Mouse (Mus musculus) spleen, adult 2 months (tissue): Measurements from ENCODE around the gene H2afy2. TPM values are rescaled to one million over a fixed set of nuclear protein-coding genes. Genes with fewer than 3 reads are reported as not detected.

Experiments
- DNase-seq, 2 experiments: peaks; one replicate each; pipeline versions ENCODE4 v3.0.0 to v3.0.0-alpha.2; 2012 to 2021; ENCODE audit warnings: low spot score in 2 of 2, low read depth in 1 of 2
- H3K27ac ChIP-seq: fragments of 200-500 bp; 2 replicates; pipeline ENCODE4 v1.5.1; 2012; ENCODE audit warnings: low read length, inconsistent platforms; ENCODE audit not compliant: insufficient read depth
- H3K27me3 ChIP-seq: fragments of 200-500 bp; 2 replicates; pipeline ENCODE4 v1.6.1; 2012; ENCODE audit warnings: mild to moderate bottlenecking, moderate library complexity, low read length, inconsistent platforms; ENCODE audit not compliant: control insufficient read depth, insufficient read depth
- H3K36me3 ChIP-seq: fragments of 200-500 bp; 2 replicates; pipeline ENCODE4 v1.6.1; 2012; ENCODE audit warnings: mild to moderate bottlenecking, low read length, inconsistent platforms; ENCODE audit not compliant: control insufficient read depth, insufficient read depth
- H3K4me1 ChIP-seq: fragments of 200-500 bp; 2 replicates; pipeline ENCODE4 v1.6.1; 2011; ENCODE audit warnings: inconsistent platforms; ENCODE audit not compliant: control insufficient read depth, insufficient read depth, insufficient read length
- H3K4me3 ChIP-seq: fragments of 200-500 bp; 2 replicates; pipeline ENCODE4 v1.5.1; 2011; ENCODE audit warnings: mild to moderate bottlenecking, inconsistent platforms; ENCODE audit not compliant: insufficient read depth, insufficient read length; ENCODE audit errors: extremely low read depth
- CTCF ChIP-seq: fragments of 200-500 bp; IDR thresholded peaks from 2 replicates; pipeline ENCODE4 v1.5.1; 2011; ENCODE audit warnings: mild to moderate bottlenecking, inconsistent platforms; ENCODE audit not compliant: insufficient read depth, insufficient read length, insufficient replicate concordance; ENCODE audit errors: extremely low read depth
- POLR2A ChIP-seq: fragments of 200-500 bp; IDR thresholded peaks from 2 replicates; pipeline ENCODE4 v1.6.1; 2011; ENCODE audit warnings: low read depth, low read length, inconsistent platforms
- WGBS: fragments of 180-500 bp; shearing (Covaris S2); methylation state at CpG from one replicate; pipeline ENCODE4 v1.1.7; 2018; 5-methylcytosine and 5-hydroxymethylcytosine counted together
- polyA plus RNA-seq: library from polyadenylated mRNA; depleted of rRNA; stranded (reverse); fragments of >200 nt; gene quantifications from 2 replicates; pipeline ENCODE4 v1.2.3, GENCODE M21; 2012; rRNA removed

H2afy2 gene
- polyA plus RNA-seq, 1 experiment: 0.78 TPM

DNA sequence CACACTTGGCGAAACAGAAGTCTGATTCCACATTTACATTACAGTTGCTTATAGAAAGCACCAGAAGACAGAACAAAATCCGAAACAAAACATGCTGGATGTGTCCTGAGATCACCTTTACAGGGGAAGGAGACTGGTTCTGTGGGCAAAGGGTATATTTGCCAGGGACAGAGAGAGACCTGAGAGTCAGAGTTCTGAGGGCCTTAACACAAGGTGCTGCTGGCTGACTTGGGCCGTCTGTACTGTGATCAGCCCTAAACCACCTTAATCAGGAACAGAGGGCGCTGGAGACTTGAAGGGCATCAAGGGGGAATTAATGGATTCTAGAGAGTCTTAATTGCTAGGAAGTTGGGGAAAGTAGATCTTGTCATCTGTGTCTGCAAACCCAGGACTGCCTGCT lies 90.4 kb downstream of the H2afy2 start:
- DNase-seq: no peak
- TF ChIP-seq CTCF: no peak
- no peak for TF ChIP-seq POLR2A
- Histone ChIP-seq H3K4me1 (peaks cover 14% of the 10 kb centered on the region), H3K27me3 (no peaks in the 10 kb centered on the region), H3K36me3 (peaks cover 18% of the 10 kb centered on the region), H3K27ac (no peak overlapping the region), H3K4me3 (no peak overlapping the region)
- WGBS: 86% methylated on average over 4 of the region's 4 CpGs

- Histone ChIP-seq H3K27ac (no peak overlapping the region), H3K4me1 (no peaks in the 10 kb centered on the region), H3K27me3 (no peaks in the 10 kb centered on the region), H3K4me3 (no peak overlapping the region), H3K36me3 (peaks cover 34% of the 10 kb centered on the region)
- TF ChIP-seq POLR2A: no peak
- TF ChIP-seq CTCF: no peak
- 87% methylated on average over 8 of the region's 8 CpGs for WGBS
- no peak for DNase-seq
Measured at GRCm38 (mm10) chr10:61689405-61689804, 94.5 kb downstream of the H2afy2 start.

Other genes starting within 250 kb of the H2afy2 start
- gene Npffr1, start 188.7 kb downstream of the H2afy2 start, polyA plus RNA-seq: 0.02 TPM in 1 of 2 replicates, not detected in the other
- 8.2 and 9.5 TPM in 2 replicates for gene Ppa1, start 135.6 kb downstream of the H2afy2 start, polyA plus RNA-seq
- gene Sar1a, start 103.8 kb downstream of the H2afy2 start, polyA plus RNA-seq: 29.7 and 42.7 TPM in 2 replicates
- gene Tysnd1, start 88.6 kb downstream of the H2afy2 start, polyA plus RNA-seq: 43.2 and 67.7 TPM in 2 replicates
- gene Aifm2, start 68.9 kb downstream of the H2afy2 start, polyA plus RNA-seq: 3.6 and 4.2 TPM in 2 replicates
- gene Col13a1, start 195.0 kb upstream of the H2afy2 start, polyA plus RNA-seq: 0.92 and 0.93 TPM in 2 replicates